ENCODE assay signal across 23 mouse cellular contexts in genomic region chr5:76691706-76692424, GRCm38 (mm10). TPM values are rescaled to one million over a fixed set of nuclear protein-coding genes. Genes with fewer than 3 reads are reported as not detected.
DNase-seq lines count a peak whose midpoint lies in the region; ATAC-seq lines count a peak whose summit lies in the region.
"Had no signal": no experiment of that assay in that cellular context is flagged by ENCODE, and none has a peak within 500 bp of the region (broad histone marks: within the 10 kb centered on the region; RNA-seq: fewer than 3 reads in every experiment).

No protein-coding gene starts in this region.

- H3K27ac ChIP-seq in hindbrain, embryonic 13.5 days = peak overlapping the region; percentile 36; the same call in 1 of the 2 replicates
- H3K27ac ChIP-seq in hindbrain, embryonic 11.5 days (ENCODE audit: low read depth, low read length) = no peak overlapping the region
- no peak overlapping the region for H3K27ac ChIP-seq in midbrain, embryonic 11.5 days (ENCODE audit: low read depth, low read length)
- no peak overlapping the region for H3K27ac ChIP-seq in midbrain, embryonic 10.5 days (replicated peaks)
- H3K27ac ChIP-seq: forebrain, embryonic 12.5 days; gastrocnemius, adult 2 months; limb, embryonic 10.5 days; macrophage; midbrain, embryonic 15.5 days had no signal

- H3K4me3 ChIP-seq in hindbrain, embryonic 13.5 days = no peak overlapping the region
- no peak overlapping the region for H3K4me3 ChIP-seq in hindbrain, embryonic 11.5 days (ENCODE audit: low read depth, low read length)
- H3K4me3 ChIP-seq in midbrain, embryonic 11.5 days (ENCODE audit: low read depth, low read length) = no peak overlapping the region
- no peak overlapping the region for H3K4me3 ChIP-seq in midbrain, embryonic 10.5 days
- H3K4me3 ChIP-seq: forebrain, embryonic 12.5 days; gastrocnemius, adult 2 months; heart, embryonic 12.5 days; limb, embryonic 10.5 days; midbrain, embryonic 15.5 days had no signal

- peaks cover 8% of the 10 kb centered on the region; the same call in 1 of the 2 replicates for H3K36me3 ChIP-seq in hindbrain, embryonic 13.5 days
- H3K36me3 ChIP-seq in hindbrain, embryonic 11.5 days (ENCODE audit: control insufficient read depth, insufficient read depth, low read length) = no peaks in the 10 kb centered on the region
- no peaks in the 10 kb centered on the region for H3K36me3 ChIP-seq in midbrain, embryonic 11.5 days (ENCODE audit: control insufficient read depth, insufficient read depth, low read length)
- peaks cover 30% of the 10 kb centered on the region for H3K36me3 ChIP-seq in midbrain, embryonic 10.5 days
- H3K36me3 ChIP-seq: heart, embryonic 12.5 days; midbrain, embryonic 15.5 days had no signal

- no peaks in the 10 kb centered on the region for H3K27me3 ChIP-seq in hindbrain, embryonic 13.5 days
- H3K27me3 ChIP-seq in hindbrain, embryonic 11.5 days (ENCODE audit: control insufficient read depth, insufficient read depth, low read length) = no peaks in the 10 kb centered on the region
- no peaks in the 10 kb centered on the region for H3K27me3 ChIP-seq in midbrain, embryonic 11.5 days (ENCODE audit: control insufficient read depth, insufficient read depth, low read length)
- H3K27me3 ChIP-seq in midbrain, embryonic 10.5 days (ENCODE audit: low read depth, poor library complexity, severe bottlenecking) = no peaks in the 10 kb centered on the region
- H3K27me3 ChIP-seq: forebrain, embryonic 12.5 days; heart, embryonic 12.5 days; midbrain, embryonic 15.5 days had no signal

- no peak overlapping the region for H3K9ac ChIP-seq in hindbrain, embryonic 13.5 days
- H3K9ac ChIP-seq in hindbrain, embryonic 11.5 days (ENCODE audit: low read depth, low read length) = no peak overlapping the region
- H3K9ac ChIP-seq in midbrain, embryonic 11.5 days (ENCODE audit: low read length) = no peak overlapping the region
- H3K9ac ChIP-seq: forebrain, embryonic 12.5 days; heart, embryonic 12.5 days; midbrain, embryonic 15.5 days had no signal

- 0 out of 2 replicates have a peak, but pooled peaks cover 3% of the 10 kb centered on the region for H3K9me3 ChIP-seq in hindbrain, embryonic 13.5 days
- H3K9me3 ChIP-seq in hindbrain, embryonic 11.5 days (ENCODE audit: control insufficient read depth, low read length) = no peaks in the 10 kb centered on the region
- peaks cover 6% of the 10 kb centered on the region; the same call in 1 of the 2 replicates for H3K9me3 ChIP-seq in midbrain, embryonic 11.5 days (ENCODE audit: control insufficient read depth, low read length)
- H3K9me3 ChIP-seq in midbrain, embryonic 10.5 days (replicated peaks) = peaks cover 15% of the 10 kb centered on the region
- H3K9me3 ChIP-seq: limb, embryonic 10.5 days; midbrain, embryonic 15.5 days had no signal

- 62% methylated on average over 12 of the region's 12 CpGs for WGBS in hindbrain, embryonic 13.5 days
- WGBS in hindbrain, embryonic 11.5 days = 82% methylated on average over 12 of the region's 12 CpGs
- WGBS in midbrain, embryonic 11.5 days = 86% methylated on average over 12 of the region's 12 CpGs
- 85% methylated on average over 12 of the region's 12 CpGs for WGBS in midbrain, embryonic 10.5 days

- DNase-seq in adrenal gland, adult 8-10 months = peak; percentile 9
- no peak for DNase-seq in adrenal gland, postnatal 4 days (ENCODE audit: low spot score in 2 of 2)
- DNase-seq in hindbrain, embryonic 11.5 days (ENCODE audit: low spot score) = no peak
- peak; percentile 35 for DNase-seq in midbrain, embryonic 11.5 days (ENCODE audit: low spot score, missing footprints)
- no peak for DNase-seq in midbrain, embryonic 10.5 days (ENCODE audit: low spot score)
- DNase-seq in retina, postnatal 7 days (ENCODE audit: low read depth, low spot score) = peak; percentile 31
- DNase-seq: cerebellum, adult 11 months; gastrocnemius, adult 2 months; heart, postnatal 14 days; kidney, adult 8-10 months; kidney, postnatal 36 days; lung, adult 18-20 months; spleen, adult 18-20 months; thymus, postnatal 25 days had no signal

- no peak for ATAC-seq in hindbrain, embryonic 13.5 days (ENCODE audit: low FRiP score)
- no peak for ATAC-seq in hindbrain, embryonic 11.5 days (ENCODE audit: low FRiP score)
- ATAC-seq in midbrain, embryonic 11.5 days (ENCODE audit: low FRiP score) = no peak
- ATAC-seq: CD4-positive, CD25-positive, alpha-beta regulatory T cell, adult 4 months; inflammation-experienced regulatory T-cells, adult 6 months; midbrain, embryonic 15.5 days had no signal

- peaks cover 26% of the 10 kb centered on the region for H3K4me1 ChIP-seq in hindbrain, embryonic 13.5 days (replicated peaks)
- no peaks in the 10 kb centered on the region for H3K4me1 ChIP-seq in hindbrain, embryonic 11.5 days (replicated peaks; ENCODE audit: control insufficient read depth, insufficient read depth, low read length)
- no peaks in the 10 kb centered on the region for H3K4me1 ChIP-seq in midbrain, embryonic 11.5 days (ENCODE audit: control insufficient read depth, insufficient read depth, low read length)
- H3K4me1 ChIP-seq in midbrain, embryonic 10.5 days = no peaks in the 10 kb centered on the region
- H3K4me1 ChIP-seq: limb, embryonic 10.5 days had no signal

- H3K4me2 ChIP-seq in hindbrain, embryonic 13.5 days = no peak overlapping the region
- H3K4me2 ChIP-seq in hindbrain, embryonic 11.5 days (replicated peaks; ENCODE audit: low read depth, low read length) = no peak overlapping the region
- H3K4me2 ChIP-seq in midbrain, embryonic 11.5 days = no peak overlapping the region
- H3K4me2 ChIP-seq: forebrain, embryonic 12.5 days; heart, embryonic 12.5 days; liver, embryonic 11.5 days; midbrain, embryonic 15.5 days had no signal

RNA-seq across cellular contexts. Expression of gene C530008M17Rik, which starts 35.6 kb away (rescaled TPM):
- total RNA-seq in adrenal gland, adult 8-10 months (2022) = 1 to 10 TPM; 8.3 to 9.8 (median 8.7) TPM
- total RNA-seq in adrenal gland, postnatal 4 days (2021) = 10 to 100 TPM; 15.4 to 24.6 TPM
- 77.6 and 79.2 TPM in 2 replicates for polyA plus RNA-seq in hindbrain, embryonic 13.5 days (2015; fragmentation: Nextera tagmentation; extraction: Ambion mirVana)
- polyA plus RNA-seq in hindbrain, embryonic 11.5 days (2014; fragmentation: Nextera tagmentation; extraction: Ambion mirVana) = 47.5 and 58.5 TPM in 2 replicates
- 33.0 TPM in 2 replicates for polyA plus RNA-seq in midbrain, embryonic 11.5 days (2014; fragmentation: Nextera tagmentation; extraction: Ambion mirVana)
- 31.5 and 36.0 TPM in 2 replicates for polyA plus RNA-seq in midbrain, embryonic 10.5 days (2016; fragmentation: Nextera tagmentation; extraction: Ambion mirVana)

Comparison
In these comparisons a context has a peak if more than half of its experiments do, and no peak if none do; other contexts are left out.
1. DNase-seq: peak in adrenal gland, adult 8-10 months (single experiment), midbrain, embryonic 11.5 days (single experiment) and retina, postnatal 7 days (single experiment); none in adrenal gland, postnatal 4 days (0 of 2), hindbrain, embryonic 11.5 days (single experiment) and midbrain, embryonic 10.5 days (single experiment).